Mouse (Mus musculus) heart, adult 2 months (tissue): ENCODE data around the gene Nubp1.

ENCODE experiments used
- CTCF ChIP-seq: fragments of 200-600 bp; IDR thresholded peaks from 2 replicates; pipeline ENCODE4 v1.8.1; 2022; ENCODE audit warnings: antibody characterized with exemption, mild to moderate bottlenecking, moderate library complexity
- EP300 ChIP-seq: fragments of 200-500 bp; IDR thresholded peaks from 2 replicates; pipeline ENCODE4 v1.6.1; 2011; ENCODE audit warnings: low read depth, low read length, control low read depth; ENCODE audit not compliant: insufficient read depth

DNA sequence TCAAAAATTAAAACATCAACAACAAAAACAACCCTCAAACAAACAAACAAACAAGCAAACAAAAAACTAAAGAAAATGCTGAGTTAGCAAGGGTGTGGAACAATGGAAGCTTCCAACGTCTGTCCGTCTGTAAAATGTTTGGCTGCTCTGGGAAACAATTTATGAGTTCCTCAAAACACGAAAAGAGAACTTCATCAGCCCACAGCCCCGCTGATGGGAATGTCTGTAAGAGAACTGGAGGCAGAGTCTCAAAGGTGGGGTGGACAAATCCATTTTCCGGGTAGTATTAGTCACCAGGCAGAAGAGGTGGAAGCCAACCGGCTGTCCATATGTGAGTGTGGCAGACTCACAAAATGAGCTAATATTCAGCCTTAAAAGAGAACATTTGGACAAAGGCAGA, 29.6 kb downstream of the Nubp1 start:
- TF ChIP-seq CTCF (no peak), EP300 (no peak)
